In the genomic region with DNA sequence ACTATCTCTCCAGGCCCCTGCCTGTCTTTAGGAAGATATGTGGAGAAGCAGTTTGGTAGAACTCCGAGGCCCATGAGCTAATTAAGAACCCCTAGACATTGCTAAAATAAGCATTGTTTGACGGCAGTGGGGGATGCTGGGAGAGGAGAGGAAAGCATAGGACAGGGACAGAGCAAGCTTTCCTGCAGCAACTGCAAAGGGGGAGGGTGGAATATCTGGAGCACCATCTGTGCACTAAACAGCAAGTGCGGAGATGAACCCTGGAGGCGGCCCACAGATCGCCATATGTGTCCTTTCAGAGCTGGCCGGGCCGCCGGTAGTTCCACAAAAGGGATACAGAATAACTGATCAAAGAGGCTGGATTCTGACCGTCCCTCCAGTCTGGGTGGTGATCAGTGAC, we compare ENCODE assay signal across 11 mouse cellular contexts. TPM values are rescaled to one million over a fixed set of nuclear protein-coding genes. Genes with fewer than 3 reads are reported as not detected.
A peak's percentile ranks its signal among the peaks of the same experiment; 100 is the strongest.
DNase-seq lines count a peak whose midpoint lies in the region; ATAC-seq lines count a peak whose summit lies in the region.
"Had no signal": no experiment of that assay in that cellular context is flagged by ENCODE, and none has a peak within 500 bp of the region (broad histone marks: within the 10 kb centered on the region; RNA-seq: fewer than 3 reads in every experiment).

No protein-coding gene starts in this region.

- H3K9me3 ChIP-seq in hindbrain, embryonic 13.5 days: no peaks in the 10 kb centered on the region
- H3K9me3 ChIP-seq: liver, embryonic 12.5 days; neural tube, embryonic 12.5 days had no signal

- H3K27me3 ChIP-seq in hindbrain, embryonic 13.5 days: no peaks in the 10 kb centered on the region
- H3K27me3 ChIP-seq: liver, embryonic 12.5 days; neural tube, embryonic 12.5 days had no signal

- no peaks in the 10 kb centered on the region for H3K36me3 ChIP-seq in hindbrain, embryonic 13.5 days
- H3K36me3 ChIP-seq: liver, embryonic 12.5 days; neural tube, embryonic 12.5 days had no signal

- DNase-seq in brain, adult 2 months (ENCODE audit: low read depth, low spot score): peak; percentile 97
- peak; percentile 88 for DNase-seq in cerebellum, adult 9-11 months
- DNase-seq in left cerebral cortex, postnatal 25 days (ENCODE audit: low spot score in 2 of 2): peak; percentile 74 to 96
- DNase-seq in MN1 (ENCODE audit: low spot score): no peak
- DNase-seq in lung, adult 18-20 months: no peak
- no peak for DNase-seq in heart, postnatal 36 days
- no peak for DNase-seq in Muller cell, postnatal 12 days (ENCODE audit: inconsistent ontology term)

- no peak overlapping the region for H3K9ac ChIP-seq in hindbrain, embryonic 13.5 days
- H3K9ac ChIP-seq: liver, embryonic 12.5 days; neural tube, embryonic 12.5 days had no signal

- no peak overlapping the region for H3K4me2 ChIP-seq in hindbrain, embryonic 13.5 days
- H3K4me2 ChIP-seq: liver, embryonic 12.5 days; neural tube, embryonic 12.5 days had no signal

- intact Hi-C loops in left cerebral cortex, postnatal 25 days (cut with DNase I): loop anchor here (1.0 to 2.0 kb wide), 4 partner anchors 18 to 42 kb away; no protein-coding TSS in a partner anchor
- intact Hi-C loops in heart, postnatal 36 days (cut with DNase I): no loop called here

- peak overlapping the region; percentile 64 for H3K27ac ChIP-seq in hindbrain, embryonic 13.5 days
- H3K27ac ChIP-seq: liver, embryonic 12.5 days; neural tube, embryonic 12.5 days had no signal

- H3K4me3 ChIP-seq in hindbrain, embryonic 13.5 days: no peak overlapping the region
- H3K4me3 ChIP-seq: liver, embryonic 12.5 days; neural tube, embryonic 12.5 days had no signal

- 34% methylated on average over 9 of the region's 9 CpGs for WGBS in hindbrain, embryonic 13.5 days

- H3K4me1 ChIP-seq in hindbrain, embryonic 13.5 days (replicated peaks): peaks cover 10% of the 10 kb centered on the region; the same call in 1 of the 2 replicates
- H3K4me1 ChIP-seq: liver, embryonic 12.5 days had no signal

- no peak for ATAC-seq in hindbrain, embryonic 13.5 days (ENCODE audit: low FRiP score)
- ATAC-seq: intestine, postnatal 0 days; liver, embryonic 12.5 days had no signal

RNA-seq across cellular contexts. Expression of gene Pgbd5, which starts 37.2 kb away (rescaled TPM):
- 10.3 and 11.0 TPM in 2 replicates for polyA plus RNA-seq in hindbrain, embryonic 13.5 days (2015; fragmentation: Nextera tagmentation; extraction: Ambion mirVana)
- 100 to 1,000 TPM; 210 to 228 TPM for total RNA-seq in left cerebral cortex, postnatal 25 days (2021)
- total RNA-seq in heart, postnatal 36 days (2021): under 1 TPM; 0.68 to 0.80 TPM

RNA-seq across cellular contexts. Expression of gene Cog2, which starts 43.9 kb away (rescaled TPM):
- polyA plus RNA-seq in hindbrain, embryonic 13.5 days (2015; fragmentation: Nextera tagmentation; extraction: Ambion mirVana): 35.2 and 35.8 TPM in 2 replicates
- 10 to 100 TPM; 37.0 to 39.3 TPM for total RNA-seq in left cerebral cortex, postnatal 25 days (2021)
- 10 to 100 TPM; 19.5 to 25.1 TPM for total RNA-seq in heart, postnatal 36 days (2021)

Comparison
In these comparisons a context has a peak if more than half of its experiments do, and no peak if none do; other contexts are left out.
1. DNase-seq: peak in brain, adult 2 months (single experiment), cerebellum, adult 9-11 months (single experiment) and left cerebral cortex, postnatal 25 days (2 of 2); none in MN1 (single experiment), lung, adult 18-20 months (0 of 2), heart, postnatal 36 days (0 of 2) and Muller cell, postnatal 12 days (single experiment).
2. RNA of gene Pgbd5, which starts 37.2 kb away (total RNA-seq): 210 to 228 TPM in left cerebral cortex, postnatal 25 days; 0.68 to 0.80 TPM in heart, postnatal 36 days; every median in the first group is over 100 times any median in the second.